22 mouse cellular contexts compared by ENCODE assay signal in genomic region chr2:8022043-8022442, GRCm38 (mm10).
DNase-seq lines count a peak whose midpoint lies in the region; ATAC-seq and TF ChIP-seq lines count a peak whose summit lies in the region.
"Had no signal": no experiment of that assay in that cellular context is flagged by ENCODE, and none has a peak within 500 bp of the region (broad histone marks: within the 10 kb centered on the region; RNA-seq: fewer than 3 reads in every experiment).

No protein-coding gene starts in this region.

- H3K4me2 ChIP-seq in forebrain, embryonic 13.5 days, result no peak overlapping the region
- no peak overlapping the region for H3K4me2 ChIP-seq in forebrain, postnatal 0 days (ENCODE audit: low read depth)
- H3K4me2 ChIP-seq in limb, embryonic 15.5 days, result no peak overlapping the region
- no peak overlapping the region for H3K4me2 ChIP-seq in heart, embryonic 12.5 days
- no peak overlapping the region for H3K4me2 ChIP-seq in kidney, embryonic 15.5 days
- H3K4me2 ChIP-seq: liver, embryonic 13.5 days; lung, embryonic 14.5 days; stomach, embryonic 15.5 days had no signal

- H3K27me3 ChIP-seq in forebrain, embryonic 13.5 days, result no peaks in the 10 kb centered on the region
- H3K27me3 ChIP-seq in forebrain, embryonic 10.5 days (ENCODE audit: poor library complexity, severe bottlenecking), result no peaks in the 10 kb centered on the region
- H3K27me3 ChIP-seq in forebrain, postnatal 0 days (ENCODE audit: insufficient read depth, low read length), result no peaks in the 10 kb centered on the region
- no peaks in the 10 kb centered on the region for H3K27me3 ChIP-seq in limb, embryonic 15.5 days
- no peaks in the 10 kb centered on the region for H3K27me3 ChIP-seq in heart, embryonic 12.5 days (replicated peaks)
- H3K27me3 ChIP-seq in kidney, embryonic 15.5 days, result no peaks in the 10 kb centered on the region
- H3K27me3 ChIP-seq: liver, embryonic 13.5 days; stomach, embryonic 15.5 days had no signal

- peak; percentile 55; the same call in 1 of the 2 replicates for ATAC-seq in forebrain, embryonic 13.5 days
- ATAC-seq in forebrain, postnatal 0 days, result peak; percentile 48; the same call in 1 of the 2 replicates
- ATAC-seq in limb, embryonic 15.5 days (ENCODE audit: insufficient number of reproducible peaks, low FRiP score, low TSS enrichment, low read depth), result no peak
- no peak for ATAC-seq in heart, embryonic 12.5 days (ENCODE audit: insufficient number of reproducible peaks, low FRiP score)
- no peak for ATAC-seq in kidney, embryonic 15.5 days (replicated peaks; ENCODE audit: low FRiP score)
- ATAC-seq: activated CD4-positive, CD25-positive, alpha-beta regulatory T cell, adult 4 months; inflammation-experienced regulatory T-cells, adult 6 months had no signal

- H3K4me3 ChIP-seq in forebrain, embryonic 13.5 days, result no peak overlapping the region
- no peak overlapping the region for H3K4me3 ChIP-seq in forebrain, embryonic 10.5 days
- H3K4me3 ChIP-seq in left cerebral cortex, adult 2 months, result no peak overlapping the region
- no peak overlapping the region for H3K4me3 ChIP-seq in forebrain, postnatal 0 days (ENCODE audit: low read depth, low read length)
- H3K4me3 ChIP-seq in limb, embryonic 15.5 days, result no peak overlapping the region
- H3K4me3 ChIP-seq in heart, embryonic 12.5 days, result no peak overlapping the region
- no peak overlapping the region for H3K4me3 ChIP-seq in kidney, embryonic 15.5 days (replicated peaks)
- H3K4me3 ChIP-seq: heart, embryonic 10.5 days; liver, embryonic 13.5 days; stomach, embryonic 15.5 days had no signal

- no peak overlapping the region for H3K27ac ChIP-seq in forebrain, embryonic 13.5 days
- H3K27ac ChIP-seq in forebrain, embryonic 10.5 days, result no peak overlapping the region
- H3K27ac ChIP-seq in left cerebral cortex, adult 2 months, result peak overlapping the region; percentile 70
- peak overlapping the region; percentile 22; the same call in 1 of the 2 replicates for H3K27ac ChIP-seq in forebrain, postnatal 0 days (ENCODE audit: low read depth, low read length)
- peak overlapping the region; percentile 43; the same call in 1 of the 2 replicates for H3K27ac ChIP-seq in limb, embryonic 15.5 days
- no peak overlapping the region for H3K27ac ChIP-seq in heart, embryonic 12.5 days (ENCODE audit: poor library complexity, severe bottlenecking)
- no peak overlapping the region for H3K27ac ChIP-seq in kidney, embryonic 15.5 days
- H3K27ac ChIP-seq: heart, embryonic 10.5 days; liver, embryonic 13.5 days; stomach, embryonic 15.5 days had no signal

- H3K36me3 ChIP-seq in forebrain, embryonic 13.5 days (ENCODE audit: poor library complexity, severe bottlenecking), result no peaks in the 10 kb centered on the region
- H3K36me3 ChIP-seq in forebrain, embryonic 10.5 days (replicated peaks), result no peaks in the 10 kb centered on the region
- no peaks in the 10 kb centered on the region for H3K36me3 ChIP-seq in forebrain, postnatal 0 days (ENCODE audit: insufficient read depth)
- no peaks in the 10 kb centered on the region for H3K36me3 ChIP-seq in limb, embryonic 15.5 days
- H3K36me3 ChIP-seq in heart, embryonic 12.5 days, result no peaks in the 10 kb centered on the region
- no peaks in the 10 kb centered on the region for H3K36me3 ChIP-seq in kidney, embryonic 15.5 days
- H3K36me3 ChIP-seq: G1E; heart, embryonic 10.5 days; liver, embryonic 13.5 days; stomach, embryonic 15.5 days had no signal

- 82% methylated on average over 5 of the region's 5 CpGs for WGBS in forebrain, embryonic 13.5 days
- WGBS in forebrain, embryonic 10.5 days, result 88% methylated on average over 5 of the region's 5 CpGs
- 51% methylated on average over 5 of the region's 5 CpGs for WGBS in forebrain, postnatal 0 days
- 22% methylated on average over 5 of the region's 5 CpGs for WGBS in limb, embryonic 15.5 days
- 77% methylated on average over 5 of the region's 5 CpGs for WGBS in heart, embryonic 12.5 days
- 66% methylated on average over 5 of the region's 5 CpGs for WGBS in kidney, embryonic 15.5 days

- H3K9me3 ChIP-seq in forebrain, embryonic 13.5 days (replicated peaks), result no peaks in the 10 kb centered on the region
- H3K9me3 ChIP-seq in forebrain, embryonic 10.5 days, result no peaks in the 10 kb centered on the region
- H3K9me3 ChIP-seq in forebrain, postnatal 0 days (ENCODE audit: low read length), result no peaks in the 10 kb centered on the region
- H3K9me3 ChIP-seq in limb, embryonic 15.5 days, result no peaks in the 10 kb centered on the region
- H3K9me3 ChIP-seq in heart, embryonic 12.5 days (replicated peaks), result no peaks in the 10 kb centered on the region
- no peaks in the 10 kb centered on the region for H3K9me3 ChIP-seq in kidney, embryonic 15.5 days (replicated peaks)
- H3K9me3 ChIP-seq: G1E; heart, embryonic 10.5 days; liver, embryonic 13.5 days; stomach, embryonic 15.5 days had no signal

- H3K9ac ChIP-seq in forebrain, embryonic 13.5 days, result no peak overlapping the region
- no peak overlapping the region for H3K9ac ChIP-seq in forebrain, postnatal 0 days
- H3K9ac ChIP-seq in limb, embryonic 15.5 days, result no peak overlapping the region
- H3K9ac ChIP-seq in heart, embryonic 12.5 days, result no peak overlapping the region
- no peak overlapping the region for H3K9ac ChIP-seq in kidney, embryonic 15.5 days
- H3K9ac ChIP-seq: liver, embryonic 13.5 days; lung, embryonic 14.5 days; stomach, embryonic 15.5 days had no signal

- no peak for TF ChIP-seq CTCF in left cerebral cortex, adult 2 months (IDR thresholded peaks at IDR 0.05)
- no peak for TF ChIP-seq CTCF in forebrain, postnatal 0 days (IDR thresholded peaks at IDR 0.05; ENCODE audit: low read depth)

- H3K4me1 ChIP-seq in forebrain, embryonic 13.5 days, result 0 out of 2 replicates have a peak, but pooled peaks cover 6% of the 10 kb centered on the region
- no peaks in the 10 kb centered on the region for H3K4me1 ChIP-seq in forebrain, embryonic 10.5 days
- H3K4me1 ChIP-seq in forebrain, postnatal 0 days (ENCODE audit: insufficient read depth), result no peaks in the 10 kb centered on the region
- no peaks in the 10 kb centered on the region for H3K4me1 ChIP-seq in limb, embryonic 15.5 days
- H3K4me1 ChIP-seq in heart, embryonic 12.5 days (replicated peaks), result no peaks in the 10 kb centered on the region
- H3K4me1 ChIP-seq in kidney, embryonic 15.5 days, result no peaks in the 10 kb centered on the region
- H3K4me1 ChIP-seq: heart, embryonic 10.5 days; liver, embryonic 13.5 days; stomach, embryonic 15.5 days had no signal

- no peak for DNase-seq in forebrain, embryonic 10.5 days (ENCODE audit: extremely low spot score, low spot score)
- no peak for DNase-seq in left cerebral cortex, adult 2 months (ENCODE audit: extremely low spot score in 1 of 2, low spot score in 2 of 2)
- no peak for DNase-seq in left cerebral cortex, adult 9 months (ENCODE audit: low spot score in 2 of 2)
- peak; percentile 74 for DNase-seq in forebrain, postnatal 0 days
- DNase-seq: adrenal gland, postnatal 14 days; cerebellum, adult 18-20 months; cerebellum, postnatal 36 days; heart, postnatal 10 days; kidney, adult 9 months; liver, embryonic 13.5 days; lung, postnatal 36 days; right cerebral cortex, postnatal 25 days had no signal

- intact Hi-C loops in left cerebral cortex, adult 2 months (cut with DNase I), result loop anchor here (10.0 kb wide), 2 partner anchors 177 to 487 kb away; no protein-coding TSS in a partner anchor

Comparison
In these comparisons a context has a peak if more than half of its experiments do, and no peak if none do; other contexts are left out.
1. H3K27ac ChIP-seq: peak in left cerebral cortex, adult 2 months (single experiment), forebrain, postnatal 0 days (single experiment) and limb, embryonic 15.5 days (single experiment); none in forebrain, embryonic 13.5 days (single experiment), forebrain, embryonic 10.5 days (single experiment), heart, embryonic 12.5 days (single experiment) and kidney, embryonic 15.5 days (single experiment).
2. ATAC-seq: peak in forebrain, embryonic 13.5 days (single experiment) and forebrain, postnatal 0 days (single experiment); none in limb, embryonic 15.5 days (single experiment), heart, embryonic 12.5 days (single experiment) and kidney, embryonic 15.5 days (single experiment).